Mouse (Mus musculus) stomach, postnatal 0 days (tissue): ENCODE measurements around the gene Rufy4. TPM values are rescaled to one million over a fixed set of nuclear protein-coding genes. Genes with fewer than 3 reads are reported as not detected.
A peak's percentile ranks its signal among the peaks of the same experiment; 100 is the strongest.

ENCODE experiments used
- ATAC-seq: fragments of 200-750 bp; cut with Nextera tagmentation; 2 replicates; pipeline ENCODE4 v1.8.0; 2017; ENCODE audit not compliant: low FRiP score, low TSS enrichment
- DNase-seq: peaks from one replicate; pipeline ENCODE4 v3.0.0-alpha.2; 2016; ENCODE audit warnings: low spot score
- H3K27ac ChIP-seq: fragments of 300-500 bp; sonication (generic); replicated peaks from 2 replicates; pipeline ENCODE4 v1.5.1; 2014; ENCODE audit warnings: mild to moderate bottlenecking, control low read depth
- H3K27me3 ChIP-seq: fragments of 300-500 bp; sonication (generic); 2 replicates; pipeline ENCODE4 v1.6.1; 2014; ENCODE audit warnings: low read length; ENCODE audit not compliant: control insufficient read depth, insufficient read depth
- H3K36me3 ChIP-seq: fragments of 300-500 bp; sonication (generic); 2 replicates; pipeline ENCODE4 v1.6.1; 2014; ENCODE audit warnings: low read length, mixed read lengths; ENCODE audit not compliant: control insufficient read depth, insufficient read depth
- H3K4me1 ChIP-seq: fragments of 300-500 bp; sonication (generic); replicated peaks from 2 replicates; pipeline ENCODE4 v1.6.1; 2014; ENCODE audit warnings: antibody characterized with exemption; ENCODE audit not compliant: control insufficient read depth, insufficient read depth
- H3K4me2 ChIP-seq: fragments of 300-500 bp; sonication (generic); replicated peaks from 2 replicates; pipeline ENCODE4 v1.6.1; 2014; ENCODE audit warnings: low read depth, mild to moderate bottlenecking, control low read depth, moderate library complexity
- H3K4me3 ChIP-seq: fragments of 300-500 bp; sonication (generic); 2 replicates; pipeline ENCODE4 v1.5.1; 2014; ENCODE audit warnings: low read depth, low read length, control low read depth
- H3K9ac ChIP-seq: fragments of 300-500 bp; sonication (generic); 2 replicates; pipeline ENCODE4 v1.6.1; 2014; ENCODE audit warnings: mild to moderate bottlenecking, low read length, control low read depth, mixed read lengths
- H3K9me3 ChIP-seq: fragments of 300-500 bp; sonication (generic); 2 replicates; pipeline ENCODE4 v1.6.1; 2016; ENCODE audit warnings: low read length; ENCODE audit not compliant: control insufficient read depth
- CTCF ChIP-seq: IDR thresholded peaks from 2 replicates; pipeline ENCODE4 v1.5.1; 2016; ENCODE audit warnings: antibody characterized with exemption, low read depth, mild to moderate bottlenecking, moderate library complexity
- EP300 ChIP-seq: optimal IDR thresholded peaks from 2 replicates; pipeline ENCODE3; 2016; ENCODE audit warnings: antibody characterized with exemption
- WGBS: fragments of 180-500 bp; shearing (Covaris S2); extraction: QIAGEN DNeasy Blood & Tissue Kit; methylation state at CpG from one replicate; pipeline ENCODE4 v1.1.7; 2014; 5-methylcytosine and 5-hydroxymethylcytosine counted together
- polyA plus RNA-seq: library from polyadenylated mRNA; unstranded; fragments of >200 nt; fragmentation: Nextera tagmentation; extraction: Ambion mirVana; gene quantifications from 2 replicates; pipeline ENCODE4 v1.2.1, GENCODE M21; 2015

Gene Rufy4
- polyA plus RNA-seq, 1 experiment from 2014 or later = 0.19 TPM

GRCm38 (mm10) chr1:74130883-74131659 lies 5.7 kb downstream of the Rufy4 start:
- Histone ChIP-seq H3K4me2 (no peak overlapping the region), H3K9me3 (no peaks in the 10 kb centered on the region), H3K27ac (no peak overlapping the region), H3K36me3 (no peaks in the 10 kb centered on the region), H3K27me3 (no peaks in the 10 kb centered on the region), H3K4me3 (no peak overlapping the region), H3K9ac (no peak overlapping the region), H3K4me1 (no peaks in the 10 kb centered on the region)
- DNase-seq (no peak), ATAC-seq (no peak)
- TF ChIP-seq CTCF = 0 out of 2 replicates have a peak, but pooled peaks have one; percentile 10
- TF ChIP-seq EP300 = no peak
- 87% methylated on average over 8 of the region's 8 CpGs for whole genome bisulfite sequencing

- 70% methylated on average over 3 of the region's 3 CpGs for WGBS
These were observed 6.7 kb downstream of the Rufy4 start for GRCm38 (mm10) chr1:74132011-74132410.

GRCm38 (mm10) chr1:74133954-74134353 lies 8.6 kb downstream of the Rufy4 start:
- WGBS = 79% methylated on average over 6 of the region's 6 CpGs
- DNase-seq = no peak
- H3K4me1 ChIP-seq = no peaks in the 10 kb centered on the region
- H3K36me3 ChIP-seq = no peaks in the 10 kb centered on the region
- TF ChIP-seq CTCF = no peak
- no peak for TF ChIP-seq EP300
- no peak overlapping the region for H3K9ac ChIP-seq
- H3K27ac ChIP-seq = no peak overlapping the region
- H3K4me3 ChIP-seq = no peak overlapping the region
- ATAC-seq = no peak
- no peak overlapping the region for H3K4me2 ChIP-seq
- no peaks in the 10 kb centered on the region for H3K9me3 ChIP-seq
- no peaks in the 10 kb centered on the region for H3K27me3 ChIP-seq

More at GRCm38 (mm10) chr1:74132011-74132410, 6.7 kb downstream of the Rufy4 start:
- Histone ChIP-seq H3K9ac (no peak overlapping the region), H3K27ac (no peak overlapping the region), H3K4me3 (no peak overlapping the region), H3K9me3 (no peaks in the 10 kb centered on the region), H3K4me2 (no peak overlapping the region), H3K27me3 (no peaks in the 10 kb centered on the region), H3K36me3 (no peaks in the 10 kb centered on the region), H3K4me1 (no peaks in the 10 kb centered on the region)
- ATAC-seq = no peak
- TF ChIP-seq EP300 (no peak), CTCF (peak; percentile 57)
- DNase-seq = no peak

GRCm38 (mm10) chr1:74135326-74135950 lies 10.1 kb downstream of the Rufy4 start:
- H3K4me3 ChIP-seq = no peak overlapping the region
- H3K4me2 ChIP-seq = no peak overlapping the region
- no peaks in the 10 kb centered on the region for H3K27me3 ChIP-seq
- no peak overlapping the region for H3K27ac ChIP-seq
- H3K9me3 ChIP-seq = no peaks in the 10 kb centered on the region
- DNase-seq (no peak), ATAC-seq (no peak)
- no peak overlapping the region for H3K9ac ChIP-seq
- TF ChIP-seq CTCF = no peak
- TF ChIP-seq EP300 = no peak
- no peaks in the 10 kb centered on the region for H3K36me3 ChIP-seq
- H3K4me1 ChIP-seq = no peaks in the 10 kb centered on the region
- WGBS = 72% methylated on average over 6 of the region's 6 CpGs

GRCm38 (mm10) chr1:74139415-74139814 lies 14.1 kb downstream of the Rufy4 start:
- Histone ChIP-seq H3K9me3 (no peaks in the 10 kb centered on the region), H3K9ac (no peak overlapping the region), H3K4me1 (no peaks in the 10 kb centered on the region), H3K27me3 (no peaks in the 10 kb centered on the region), H3K27ac (no peak overlapping the region), H3K36me3 (no peaks in the 10 kb centered on the region), H3K4me3 (no peak overlapping the region), H3K4me2 (no peak overlapping the region)
- WGBS = 61% methylated on average over 3 of the region's 3 CpGs
- DNase-seq (no peak), ATAC-seq (no peak)
- TF ChIP-seq EP300 (no peak), CTCF (peak; percentile 59)

- Histone ChIP-seq H3K9me3 (no peaks in the 10 kb centered on the region), H3K4me1 (no peaks in the 10 kb centered on the region), H3K36me3 (no peaks in the 10 kb centered on the region), H3K27me3 (no peaks in the 10 kb centered on the region), H3K27ac (no peak overlapping the region), H3K4me2 (no peak overlapping the region), H3K9ac (no peak overlapping the region), H3K4me3 (no peak overlapping the region)
- WGBS = 74% methylated on average over 8 of the region's 8 CpGs
- no peak for TF ChIP-seq CTCF
- TF ChIP-seq EP300 = no peak
- no peak for ATAC-seq
- DNase-seq = no peak
These were observed 16.4 kb downstream of the Rufy4 start for GRCm38 (mm10) chr1:74141781-74142180.
